Mouse (Mus musculus) liver, embryonic 14.5 days (tissue): Measurements from ENCODE around the gene Tspan11.

Source experiments
- CTCF ChIP-seq: IDR thresholded peaks from 2 replicates; pipeline ENCODE4 v1.5.1; 2016; ENCODE audit warnings: antibody characterized with exemption, low read depth, control low read depth
- EP300 ChIP-seq: IDR thresholded peaks from 2 replicates; pipeline ENCODE4 v1.6.1; 2016; ENCODE audit warnings: antibody characterized with exemption, low read depth

DNA sequence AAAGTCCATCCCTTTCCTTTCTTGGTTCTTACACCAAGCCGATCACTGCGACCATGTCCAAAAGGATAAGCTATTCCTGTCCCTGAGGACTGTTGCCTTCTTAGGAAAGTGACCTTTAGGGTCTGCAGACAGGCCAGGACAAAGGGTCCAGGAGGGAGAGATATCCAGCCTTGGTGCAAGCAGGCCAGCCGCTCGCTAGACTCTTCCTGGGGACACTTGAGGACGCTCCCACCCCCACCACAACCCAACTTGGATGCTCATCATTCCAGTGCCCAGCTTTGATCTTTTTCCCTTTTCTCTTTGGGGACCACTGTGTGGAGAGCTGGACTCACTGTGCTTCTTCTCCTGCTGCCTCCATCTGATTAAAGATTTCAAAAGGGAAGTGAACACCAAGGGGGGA is 41.3 kb downstream of the Tspan11 start:
- no peak for TF ChIP-seq CTCF
- TF ChIP-seq EP300: no peak
